Mouse (Mus musculus) embryonic facial prominence, embryonic 11.5 days (tissue): ENCODE data around the gene B3galt5. TPM values are rescaled to one million over a fixed set of nuclear protein-coding genes. Genes with fewer than 3 reads are reported as not detected.

ENCODE experiments used
- ATAC-seq: fragments of 200-750 bp; cut with Nextera tagmentation; replicated peaks from 2 replicates; pipeline ENCODE4 v1.8.0; 2017; ENCODE audit warnings: low read depth; ENCODE audit not compliant: insufficient number of reproducible peaks, low FRiP score, low TSS enrichment
- DNase-seq: peaks from one replicate; pipeline ENCODE4 v3.0.0-alpha.2; 2015; ENCODE audit warnings: low spot score
- H3K27ac ChIP-seq: fragments of 300-500 bp; sonication (generic); replicated peaks from 2 replicates; pipeline ENCODE4 v1.5.1; 2014; ENCODE audit warnings: mild to moderate bottlenecking, low read depth, low read length, control low read depth
- H3K27me3 ChIP-seq: fragments of 300-500 bp; sonication (generic); 2 replicates; pipeline ENCODE4 v1.6.1; 2014; ENCODE audit warnings: mild to moderate bottlenecking, low read length, moderate library complexity, mixed read lengths; ENCODE audit not compliant: control insufficient read depth, insufficient read depth
- H3K36me3 ChIP-seq: fragments of 300-500 bp; sonication (generic); replicated peaks from 2 replicates; pipeline ENCODE4 v1.6.1; 2014; ENCODE audit warnings: low read depth, mild to moderate bottlenecking, low read length, moderate library complexity, mixed read lengths; ENCODE audit not compliant: control insufficient read depth, insufficient read depth
- H3K4me1 ChIP-seq: fragments of 300-500 bp; sonication (generic); 2 replicates; pipeline ENCODE4 v1.6.1; 2014; ENCODE audit warnings: low read length, mixed read lengths; ENCODE audit not compliant: control insufficient read depth, insufficient read depth
- H3K4me2 ChIP-seq: fragments of 300-500 bp; sonication (generic); 2 replicates; pipeline ENCODE4 v1.6.1; 2014; ENCODE audit warnings: low read depth, mild to moderate bottlenecking, control low read depth, low read length, moderate library complexity
- H3K4me3 ChIP-seq: fragments of 300-500 bp; sonication (generic); 2 replicates; pipeline ENCODE4 v1.5.1; 2014; ENCODE audit warnings: low read depth, low read length, control low read depth
- H3K9ac ChIP-seq: fragments of 300-500 bp; sonication (generic); replicated peaks from 2 replicates; pipeline ENCODE4 v1.6.1; 2014; ENCODE audit warnings: mild to moderate bottlenecking, control low read depth, low read length
- H3K9me3 ChIP-seq: fragments of 300-500 bp; sonication (generic); replicated peaks from 2 replicates; pipeline ENCODE4 v1.6.1; 2016; ENCODE audit warnings: mild to moderate bottlenecking, low read length, inconsistent platforms, mixed read lengths; ENCODE audit not compliant: control insufficient read depth
- WGBS: fragments of 180-500 bp; shearing (Covaris S2); extraction: QIAGEN DNeasy Blood & Tissue Kit; methylation state at CpG from one replicate; pipeline ENCODE4 v1.1.7; 2014; 5-methylcytosine and 5-hydroxymethylcytosine counted together
- polyA plus RNA-seq: library from polyadenylated mRNA; unstranded; fragments of >200 nt; fragmentation: Nextera tagmentation; extraction: Ambion mirVana; gene quantifications from 2 replicates; pipeline ENCODE4 v1.2.1, GENCODE M21; 2014

B3galt5 gene
- polyA plus RNA-seq, 1 experiment from 2014 or later, result 1.2 TPM

DNA sequence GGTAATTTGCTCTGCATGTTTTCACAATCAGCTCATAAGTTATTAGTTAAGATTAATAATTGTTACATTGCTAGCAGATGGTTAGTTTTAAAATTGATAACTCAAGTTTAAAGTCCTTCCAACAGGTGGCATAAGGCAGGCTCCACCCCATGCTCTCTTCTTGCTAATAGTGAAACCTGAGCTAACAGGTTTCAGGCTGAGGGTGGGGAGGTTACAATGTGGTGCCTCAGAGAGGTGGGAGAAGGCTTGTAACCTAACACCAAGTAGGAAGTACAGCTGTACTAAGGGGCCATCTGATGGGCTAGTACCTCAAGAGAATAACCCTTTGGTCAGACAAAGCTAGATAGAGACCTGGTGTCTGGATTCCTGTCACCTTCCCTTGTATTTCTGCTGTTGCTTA is 62.5 kb downstream of the B3galt5 start:
- Histone ChIP-seq H3K4me2 (no peak overlapping the region), H3K27ac (no peak overlapping the region), H3K9me3 (no peaks in the 10 kb centered on the region), H3K9ac (no peak overlapping the region), H3K36me3 (no peaks in the 10 kb centered on the region), H3K4me1 (no peaks in the 10 kb centered on the region; the same call in 1 of the 2 replicates), H3K27me3 (no peaks in the 10 kb centered on the region), H3K4me3 (no peak overlapping the region)
- no peak for ATAC-seq
- peak; percentile 14 for DNase-seq

DNA sequence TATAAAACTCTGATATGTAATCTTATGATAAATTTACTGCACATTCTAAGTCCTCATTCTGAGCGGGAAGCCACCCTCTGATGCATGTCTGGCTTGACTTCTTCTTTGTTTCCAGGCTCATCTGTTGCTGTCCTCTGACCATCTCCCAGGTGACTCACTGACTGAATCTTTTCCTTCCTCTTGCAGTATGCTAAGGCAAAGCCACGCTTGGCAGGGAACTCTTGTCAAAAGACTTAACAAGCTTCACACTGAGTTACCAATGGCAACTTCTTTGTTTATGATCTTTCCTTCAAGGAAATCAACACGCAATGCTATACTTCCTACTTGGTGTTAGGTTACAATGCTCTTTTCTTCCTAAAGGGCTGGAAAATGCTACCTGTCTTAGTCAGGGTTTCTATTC is 63.0 kb downstream of the B3galt5 start:
- 69% methylated on average over 3 of the region's 3 CpGs for WGBS
- no peaks in the 10 kb centered on the region for H3K27me3 ChIP-seq
- H3K4me3 ChIP-seq, result no peak overlapping the region
- ATAC-seq (no peak), DNase-seq (no peak)
- no peak overlapping the region for H3K4me2 ChIP-seq
- H3K4me1 ChIP-seq, result no peaks in the 10 kb centered on the region; the same call in 1 of the 2 replicates
- H3K27ac ChIP-seq, result no peak overlapping the region
- H3K9me3 ChIP-seq, result no peaks in the 10 kb centered on the region
- no peaks in the 10 kb centered on the region for H3K36me3 ChIP-seq
- H3K9ac ChIP-seq, result no peak overlapping the region

DNA sequence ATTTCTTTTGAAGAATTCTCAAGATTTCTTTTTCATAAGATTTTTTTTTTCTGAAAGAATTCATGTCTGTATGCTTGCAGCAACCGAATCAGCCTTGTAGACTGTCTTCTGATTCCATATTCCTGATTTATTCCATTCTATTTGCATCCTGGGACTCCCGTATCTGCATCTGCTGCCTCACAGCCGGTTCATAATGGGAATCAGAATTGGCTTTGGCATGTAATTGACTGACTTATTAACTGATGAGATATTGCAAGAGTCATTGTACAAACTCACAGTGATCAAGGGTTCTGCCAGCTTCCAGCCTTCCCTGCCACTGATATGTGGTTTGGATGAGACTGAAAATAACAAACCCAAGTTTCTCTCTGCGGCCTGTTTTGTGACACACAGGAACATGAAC is 67.8 kb downstream of the B3galt5 start:
- Histone ChIP-seq H3K4me1 (no peaks in the 10 kb centered on the region), H3K9me3 (no peaks in the 10 kb centered on the region), H3K4me2 (no peak overlapping the region), H3K36me3 (no peaks in the 10 kb centered on the region), H3K4me3 (no peak overlapping the region), H3K9ac (no peak overlapping the region), H3K27ac (no peak overlapping the region), H3K27me3 (no peaks in the 10 kb centered on the region)
- DNase-seq, result no peak
- WGBS, result 88% methylated on average over 4 of the region's 4 CpGs
- ATAC-seq, result no peak

DNA sequence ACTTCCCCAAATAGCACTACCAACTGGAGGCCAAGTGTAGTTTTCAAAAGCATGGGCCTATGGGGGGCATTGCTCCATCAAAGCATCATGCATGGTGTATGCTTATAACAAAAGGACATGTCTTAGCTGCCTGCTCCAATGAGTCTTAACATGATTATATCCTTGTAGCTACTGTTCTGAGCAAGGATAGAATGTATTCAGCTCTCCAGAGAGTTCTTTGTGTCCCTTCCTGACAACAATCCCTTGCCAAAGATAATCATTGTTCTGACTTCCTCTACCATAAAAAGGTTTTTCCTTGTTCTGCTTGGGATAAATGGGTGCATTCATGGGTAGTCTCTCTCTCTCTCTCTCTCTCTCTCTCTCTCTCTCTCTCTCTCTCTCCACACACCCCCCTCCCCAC is 68.8 kb downstream of the B3galt5 start:
- ATAC-seq, result no peak

DNA sequence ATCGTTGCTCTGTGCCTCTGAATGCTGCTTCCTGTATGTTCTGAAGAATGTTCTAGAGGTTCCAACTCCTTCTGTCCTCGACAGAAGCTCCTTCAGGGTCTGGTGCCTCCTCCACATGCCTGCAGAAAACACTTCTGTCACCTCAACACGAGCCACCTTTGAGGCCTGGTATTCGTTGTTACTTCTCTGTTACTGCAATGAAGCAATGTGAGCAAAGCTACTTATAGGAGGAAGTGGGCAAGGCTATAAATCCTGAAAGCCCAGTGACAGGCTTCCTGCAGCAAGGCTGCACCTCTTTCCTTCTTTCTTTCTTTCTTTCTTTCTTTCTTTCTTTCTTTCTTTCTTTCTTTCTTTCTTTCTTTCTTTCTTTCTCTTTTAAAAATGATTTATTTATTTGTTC is 71.3 kb downstream of the B3galt5 start:
- no peaks in the 10 kb centered on the region for H3K27me3 ChIP-seq
- no peak overlapping the region for H3K4me3 ChIP-seq
- H3K27ac ChIP-seq, result no peak overlapping the region
- ATAC-seq (no peak), DNase-seq (no peak)
- WGBS, result 82% methylated on average over 4 of the region's 4 CpGs
- no peaks in the 10 kb centered on the region for H3K9me3 ChIP-seq
- no peak overlapping the region for H3K4me2 ChIP-seq
- H3K36me3 ChIP-seq, result no peaks in the 10 kb centered on the region
- H3K4me1 ChIP-seq, result no peaks in the 10 kb centered on the region
- H3K9ac ChIP-seq, result no peak overlapping the region

More for the DNA sequence above, 68.8 kb downstream of the B3galt5 start:
- Histone ChIP-seq H3K9me3 (no peaks in the 10 kb centered on the region), H3K27me3 (no peaks in the 10 kb centered on the region), H3K9ac (no peak overlapping the region), H3K27ac (no peak overlapping the region), H3K4me2 (no peak overlapping the region), H3K4me1 (no peaks in the 10 kb centered on the region), H3K4me3 (no peak overlapping the region), H3K36me3 (no peaks in the 10 kb centered on the region)
- DNase-seq, result no peak

DNA sequence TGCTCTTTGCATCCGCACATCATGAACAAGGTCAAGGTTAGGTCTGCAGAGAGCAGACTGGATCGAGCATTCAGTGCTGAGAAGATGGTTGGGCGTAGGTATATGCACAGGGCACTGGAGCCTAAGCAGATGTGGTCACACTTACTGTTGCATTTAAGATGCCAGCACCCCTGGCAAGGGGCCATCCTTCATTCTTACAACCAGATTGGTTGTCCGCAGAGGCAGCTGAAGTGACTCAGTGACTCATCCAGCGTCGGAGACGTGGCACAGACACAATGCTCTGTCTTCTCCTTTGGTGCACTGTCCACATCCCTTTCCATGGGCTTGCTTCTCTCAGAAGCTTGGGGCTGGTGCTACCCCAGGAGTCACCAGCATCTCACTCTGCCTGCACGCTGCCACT is 82.2 kb downstream of the B3galt5 start:
- 87% methylated on average over 8 of the region's 8 CpGs for WGBS
- H3K4me3 ChIP-seq, result no peak overlapping the region
- H3K9me3 ChIP-seq, result no peaks in the 10 kb centered on the region
- H3K36me3 ChIP-seq, result no peaks in the 10 kb centered on the region
- DNase-seq (no peak), ATAC-seq (no peak)
- no peaks in the 10 kb centered on the region for H3K27me3 ChIP-seq
- H3K9ac ChIP-seq, result no peak overlapping the region
- H3K27ac ChIP-seq, result no peak overlapping the region
- H3K4me2 ChIP-seq, result no peak overlapping the region
- no peaks in the 10 kb centered on the region for H3K4me1 ChIP-seq

DNA sequence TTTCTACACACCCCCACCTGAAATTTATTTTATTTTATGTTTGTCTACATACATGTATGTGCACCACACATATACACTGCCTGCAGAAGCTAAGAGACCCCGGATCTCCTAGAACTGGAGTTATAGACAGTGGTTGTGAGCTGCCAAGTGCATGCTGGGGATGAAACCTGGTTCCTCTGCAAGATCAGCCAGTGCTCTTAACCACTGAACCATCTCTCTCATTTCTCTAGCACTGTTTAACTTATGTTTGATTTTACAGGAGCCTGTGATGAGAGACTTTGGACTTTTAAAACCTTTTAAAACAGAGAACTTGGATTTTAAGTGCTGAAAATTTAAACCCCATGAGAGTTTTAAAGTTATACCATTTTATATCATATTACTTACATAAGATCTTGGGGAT is 87.1 kb downstream of the B3galt5 start:
- Histone ChIP-seq H3K36me3 (no peaks in the 10 kb centered on the region), H3K9ac (no peak overlapping the region), H3K4me1 (no peaks in the 10 kb centered on the region), H3K9me3 (no peaks in the 10 kb centered on the region), H3K4me2 (no peak overlapping the region), H3K27me3 (no peaks in the 10 kb centered on the region), H3K4me3 (no peak overlapping the region), H3K27ac (no peak overlapping the region)
- 89% methylated on average over 1 of the region's 1 CpGs for WGBS
- ATAC-seq, result no peak
- DNase-seq, result no peak

DNA sequence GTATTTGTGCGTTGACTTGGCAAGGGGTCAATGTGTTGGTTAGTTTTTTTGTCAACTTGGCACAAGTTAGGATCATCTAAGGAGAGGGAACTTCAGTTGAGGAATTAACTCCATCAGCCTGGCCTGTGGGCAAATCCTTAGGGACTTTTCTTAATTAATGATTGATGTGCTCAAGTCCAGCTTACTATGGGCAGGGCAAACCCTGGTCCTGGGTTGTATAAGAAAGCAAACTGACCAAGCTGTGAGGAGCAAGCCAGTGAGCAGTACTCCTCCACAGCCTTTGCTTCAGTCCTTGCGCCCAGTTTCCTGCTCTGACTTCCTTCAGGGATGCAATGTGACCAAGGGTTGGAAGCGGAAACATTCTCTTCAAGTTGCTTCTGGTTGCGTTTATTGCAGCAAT is 87.6 kb downstream of the B3galt5 start:
- no peak overlapping the region for H3K4me3 ChIP-seq
- H3K9me3 ChIP-seq, result no peaks in the 10 kb centered on the region
- no peak for ATAC-seq
- WGBS, result 91% methylated on average over 4 of the region's 4 CpGs
- no peaks in the 10 kb centered on the region for H3K36me3 ChIP-seq
- no peaks in the 10 kb centered on the region for H3K27me3 ChIP-seq
- no peaks in the 10 kb centered on the region for H3K4me1 ChIP-seq
- H3K9ac ChIP-seq, result no peak overlapping the region
- no peak overlapping the region for H3K4me2 ChIP-seq
- no peak overlapping the region for H3K27ac ChIP-seq
- DNase-seq, result no peak
